Mouse (Mus musculus) left cerebral cortex, adult 2 months (tissue): ENCODE results near the gene Cd244a. TPM values are rescaled to one million over a fixed set of nuclear protein-coding genes. Genes with fewer than 3 reads are reported as not detected.

Experiments used
- DNase-seq, 2 experiments: peaks; one replicate each; pipeline ENCODE4 v3.0.0; 2021 to 2022; ENCODE audit warnings: low spot score in 2 of 2, mixed read lengths in 1 of 2; ENCODE audit errors: extremely low spot score in 1 of 2
- H3K27ac ChIP-seq: fragments of 200-600 bp; 2 replicates; pipeline ENCODE4 v1.8.1; 2022
- H3K4me3 ChIP-seq: fragments of 200-600 bp; 2 replicates; pipeline ENCODE4 v1.8.1; 2022
- CTCF ChIP-seq: fragments of 200-600 bp; IDR thresholded peaks from 2 replicates; pipeline ENCODE4 v1.8.1; 2022; ENCODE audit warnings: antibody characterized with exemption, mild to moderate bottlenecking, moderate library complexity
- intact Hi-C: fragments of 180-260 bp; cut with DNase I; formaldehyde crosslinking; loops from one replicate; pipeline ENCODE4 v1.15.1; 2025
- microRNA-seq, 2 experiments: library from miRNA; unstranded; fragments of <30 nt; microRNA quantifications; one replicate each; pipeline ENCODE4 v1.2.0; 2021
- total RNA-seq, 2 experiments: library from RNA; stranded (reverse); gene quantifications; 2 replicates each; pipeline ENCODE4 v1.2.3; 2021

Gene Cd244a
- total RNA-seq, 2 experiments from 2014 or later, result not detected

DNA sequence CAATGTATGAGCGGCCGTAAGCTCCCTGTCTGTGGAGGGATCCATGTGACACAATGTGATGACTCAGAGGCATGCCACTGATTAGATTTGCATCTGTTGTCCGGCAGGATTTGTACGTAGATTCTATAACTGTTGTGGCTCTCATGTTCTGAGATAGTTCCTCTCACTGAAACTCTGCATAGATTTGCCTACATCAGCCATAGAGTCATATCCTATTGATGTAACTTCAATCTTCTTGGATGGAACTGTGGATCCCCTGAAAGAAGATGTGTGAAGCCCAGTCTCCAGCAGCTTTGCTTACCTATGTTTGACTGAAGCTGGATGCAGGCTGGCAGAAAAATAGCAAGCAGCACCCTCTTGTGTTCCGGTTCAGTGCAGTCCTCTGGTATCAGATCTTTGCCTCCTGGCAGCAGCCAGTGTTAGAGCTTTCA is 99.6 kb downstream of the Cd244a start:
- Histone ChIP-seq H3K27ac (no peak overlapping the region), H3K4me3 (no peak overlapping the region)
- DNase-seq, result peak; percentile 20
- intact Hi-C loops, result loop anchor here (1.0 to 2.0 kb wide), 2 partner anchors 96 to 155 kb away; partner anchors contain the start of gene Alyref2
- TF ChIP-seq CTCF, result peak; percentile 54

Small RNA genes lying within 50 kb of the gene (microRNA-seq; reads per million reads assigned to microRNA genes)
- 0 reads per million in 2 experiments for gene Mir7683

Other genes starting within 250 kb of the Cd244a start
- gene Dedd, start 230.0 kb upstream of the Cd244a start, total RNA-seq, result 10 to 100 TPM; 40.4 to 40.9 TPM
- gene Nit1, start 213.5 kb upstream of the Cd244a start, total RNA-seq, result 10 to 100 TPM; 43.3 to 44.3 TPM
- gene Pfdn2, start 213.5 kb upstream of the Cd244a start, total RNA-seq, result 100 to 1,000 TPM; 186 to 191 TPM
- 1 to 10 TPM; 6.2 to 7.1 TPM for gene Klhdc9, start 198.4 kb upstream of the Cd244a start, total RNA-seq
- gene Nectin4, start 189.1 kb upstream of the Cd244a start, total RNA-seq, result 1 to 10 TPM; 3.0 to 3.1 TPM
- gene Arhgap30, start 170.2 kb upstream of the Cd244a start, total RNA-seq, result 1 to 10 TPM; 2.0 to 2.2 TPM
- gene Usf1, start 147.9 kb upstream of the Cd244a start, total RNA-seq, result 100 to 1,000 TPM in 1 of 2 experiments, 10 to 100 TPM in 1; 99.7 to 106 TPM
- gene Tstd1, start 140.3 kb upstream of the Cd244a start, total RNA-seq, result 1 to 10 TPM; 2.9 to 4.3 TPM
- gene F11r, start 121.7 kb upstream of the Cd244a start, total RNA-seq, result 1 to 10 TPM; 4.9 to 6.2 TPM
- gene Alyref2, start 55.7 kb upstream of the Cd244a start, total RNA-seq, result 1 to 10 TPM; 4.9 to 5.4 TPM
- gene Itln1, start 23.9 kb upstream of the Cd244a start, total RNA-seq, result not detected
- not detected for gene Ly9, start 48.2 kb downstream of the Cd244a start, total RNA-seq
- under 1 TPM in 1 of 2 experiments, not detected in 1; 0.40 TPM for gene Slamf7, start 93.8 kb downstream of the Cd244a start, total RNA-seq
- under 1 TPM; 0.38 to 0.40 TPM for gene Cd48, start 122.8 kb downstream of the Cd244a start, total RNA-seq
- gene Slamf1, start 207.9 kb downstream of the Cd244a start, total RNA-seq, result under 1 TPM; 0.52 to 0.68 TPM